Mouse (Mus musculus): ENCODE results near the gene Tmem253.

GRCm38 (mm10) chr14:52013771-52014219 lies 1.7 kb upstream of the Tmem253 start:
- TF ChIP-seq CTCF (IDR thresholded peaks at IDR 0.05; ENCODE audit: low read depth) (no peak), EP300 (IDR thresholded peaks at IDR 0.05; ENCODE audit: low read depth) (no peak)
